Mouse (Mus musculus) left cerebral cortex, adult 8-10 months (tissue): ENCODE data around the gene Ttc27. TPM values are rescaled to one million over a fixed set of nuclear protein-coding genes. Genes with fewer than 3 reads are reported as not detected.

Experiments used
- DNase-seq, 2 experiments: peaks; one replicate each; pipeline ENCODE4 v3.0.0; 2022; ENCODE audit warnings: low spot score in 2 of 2
- total RNA-seq, 4 experiments: library from RNA; stranded (reverse); gene quantifications; 2 replicates each; pipeline ENCODE4 v1.2.4; 2022

Gene Ttc27
- total RNA-seq, 4 experiments from 2014 or later = 23.6 to 38.6 (median 27.3) TPM

GRCm38 (mm10) chr17:74819711-74820110 lies 102.2 kb downstream of the Ttc27 start:
- no peak for DNase-seq

- no peak for DNase-seq
Measured at GRCm38 (mm10) chr17:74830851-74831250, 113.3 kb downstream of the Ttc27 start.

- peak in 1 of 2 experiments; percentile 14 for DNase-seq
Measured at GRCm38 (mm10) chr17:74841721-74842120, 124.2 kb downstream of the Ttc27 start.

GRCm38 (mm10) chr17:74842603-74843002 lies 125.1 kb downstream of the Ttc27 start:
- peak in 1 of 2 experiments; percentile 1 for DNase-seq

GRCm38 (mm10) chr17:74843486-74843885 lies 126.0 kb downstream of the Ttc27 start:
- DNase-seq = peak in 1 of 2 experiments; percentile 1

- peak in 1 of 2 experiments; percentile 3 for DNase-seq
Measured at GRCm38 (mm10) chr17:74846031-74846891, 128.7 kb downstream of the Ttc27 start.

GRCm38 (mm10) chr17:74850216-74850615 lies 132.7 kb downstream of the Ttc27 start:
- no peak for DNase-seq

GRCm38 (mm10) chr17:74859298-74859697 lies 141.8 kb downstream of the Ttc27 start:
- DNase-seq = no peak

GRCm38 (mm10) chr17:74860180-74860993 lies 142.9 kb downstream of the Ttc27 start:
- no peak for DNase-seq

GRCm38 (mm10) chr17:74863845-74864244 lies 146.3 kb downstream of the Ttc27 start:
- DNase-seq = no peak

GRCm38 (mm10) chr17:74864790-74865548 lies 147.4 kb downstream of the Ttc27 start:
- DNase-seq = no peak

GRCm38 (mm10) chr17:74865694-74866564 lies 148.4 kb downstream of the Ttc27 start:
- DNase-seq = no peak

GRCm38 (mm10) chr17:74866565-74867507 lies 149.3 kb downstream of the Ttc27 start:
- DNase-seq = no peak

- DNase-seq = no peak
Measured at GRCm38 (mm10) chr17:74868185-74868907, 150.8 kb downstream of the Ttc27 start.

- no peak for DNase-seq
Measured at GRCm38 (mm10) chr17:74869556-74869955, 152.0 kb downstream of the Ttc27 start.

GRCm38 (mm10) chr17:74870177-74871160 lies 152.9 kb downstream of the Ttc27 start:
- DNase-seq = no peak

GRCm38 (mm10) chr17:74872567-74872966 lies 155.0 kb downstream of the Ttc27 start:
- DNase-seq = no peak
